In the genomic region with DNA sequence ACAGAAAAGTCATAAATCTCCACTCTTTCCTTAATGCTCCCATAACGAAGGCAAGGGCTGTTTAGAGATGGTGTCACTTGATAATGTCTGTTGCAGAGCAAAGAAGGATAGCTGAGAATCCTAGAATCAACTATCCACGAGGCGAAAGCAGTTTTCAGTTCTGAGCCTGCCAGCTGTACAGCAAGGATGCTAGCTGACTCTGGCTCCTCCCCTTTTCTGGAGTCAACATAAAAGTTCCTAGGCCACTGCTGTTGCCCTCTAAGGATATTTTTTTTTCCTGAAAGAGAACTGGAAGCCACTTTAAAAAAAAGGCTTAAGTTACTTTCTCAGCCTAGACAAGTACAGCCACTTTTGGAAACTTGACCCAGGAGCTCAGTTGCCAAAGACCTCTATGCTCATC, we compare ENCODE assay signal across 9 mouse cellular contexts.
DNase-seq lines count a peak whose midpoint lies in the region; ATAC-seq and TF ChIP-seq lines count a peak whose summit lies in the region.
"Had no signal": no experiment of that assay in that cellular context is flagged by ENCODE, and none has a peak within 500 bp of the region (broad histone marks: within the 10 kb centered on the region; RNA-seq: fewer than 3 reads in every experiment).

No protein-coding gene starts in this region.

- H3K4me3 ChIP-seq in gastrocnemius, adult 2 months = peak overlapping the region; percentile 13; the same call in 1 of the 2 replicates
- no peak overlapping the region for H3K4me3 ChIP-seq in kidney, embryonic 16.5 days (ENCODE audit: low read length)
- H3K4me3 ChIP-seq in stomach, embryonic 15.5 days (replicated peaks) = no peak overlapping the region
- no peak overlapping the region for H3K4me3 ChIP-seq in stomach, postnatal 0 days (ENCODE audit: low read depth, low read length)
- no peak overlapping the region for H3K4me3 ChIP-seq in stomach, embryonic 16.5 days (replicated peaks; ENCODE audit: low read length)
- H3K4me3 ChIP-seq: forebrain, embryonic 13.5 days had no signal

- peaks cover 11% of the 10 kb centered on the region; the same call in 1 of the 2 replicates for H3K4me1 ChIP-seq in kidney, embryonic 16.5 days (ENCODE audit: insufficient read depth, low read length)
- peaks cover 10% of the 10 kb centered on the region; the same call in 1 of the 2 replicates for H3K4me1 ChIP-seq in stomach, embryonic 15.5 days
- no peaks in the 10 kb centered on the region for H3K4me1 ChIP-seq in stomach, postnatal 0 days (replicated peaks; ENCODE audit: control insufficient read depth, insufficient read depth)
- peaks cover 11% of the 10 kb centered on the region; the same call in 1 of the 2 replicates for H3K4me1 ChIP-seq in stomach, embryonic 16.5 days (ENCODE audit: control insufficient read depth, insufficient read depth, low read length)

- no peak for TF ChIP-seq EP300 in stomach, postnatal 0 days (optimal IDR thresholded peaks at IDR 0.05)

- intact Hi-C loops in gastrocnemius, adult 2 months (cut with DNase I) = loop anchor here (2.0 to 5.0 kb wide), 4 partner anchors 56 to 261 kb away; no protein-coding TSS in a partner anchor

- no peaks in the 10 kb centered on the region for H3K36me3 ChIP-seq in kidney, embryonic 16.5 days (ENCODE audit: insufficient read depth, low read length)
- H3K36me3 ChIP-seq in stomach, embryonic 15.5 days = no peaks in the 10 kb centered on the region
- no peaks in the 10 kb centered on the region for H3K36me3 ChIP-seq in stomach, postnatal 0 days (ENCODE audit: control insufficient read depth, insufficient read depth, low read length)
- no peaks in the 10 kb centered on the region for H3K36me3 ChIP-seq in stomach, embryonic 16.5 days (ENCODE audit: control insufficient read depth, insufficient read depth, low read length)

- no peaks in the 10 kb centered on the region for H3K27me3 ChIP-seq in kidney, embryonic 16.5 days (ENCODE audit: insufficient read depth, low read length)
- H3K27me3 ChIP-seq in stomach, embryonic 15.5 days (replicated peaks) = no peaks in the 10 kb centered on the region
- H3K27me3 ChIP-seq in stomach, postnatal 0 days (ENCODE audit: control insufficient read depth, insufficient read depth, low read length) = no peaks in the 10 kb centered on the region
- H3K27me3 ChIP-seq in stomach, embryonic 16.5 days (ENCODE audit: control insufficient read depth, insufficient read depth, low read length) = no peaks in the 10 kb centered on the region
- H3K27me3 ChIP-seq: forebrain, embryonic 13.5 days had no signal

- H3K27ac ChIP-seq in gastrocnemius, adult 2 months = peak overlapping the region; percentile 63
- no peak overlapping the region for H3K27ac ChIP-seq in kidney, embryonic 16.5 days (ENCODE audit: low read length)
- peak overlapping the region; percentile 57; the same call in 1 of the 2 replicates for H3K27ac ChIP-seq in stomach, embryonic 15.5 days
- no peak overlapping the region for H3K27ac ChIP-seq in stomach, postnatal 0 days (replicated peaks)
- H3K27ac ChIP-seq in stomach, embryonic 16.5 days (ENCODE audit: low read length) = no peak overlapping the region
- H3K27ac ChIP-seq: forebrain, embryonic 13.5 days had no signal

- no peak for TF ChIP-seq CTCF in gastrocnemius, adult 2 months (IDR thresholded peaks at IDR 0.05)
- no peak for TF ChIP-seq CTCF in stomach, postnatal 0 days (IDR thresholded peaks at IDR 0.05; ENCODE audit: low read depth)

- peak overlapping the region; percentile 16; the same call in 1 of the 2 replicates for H3K4me2 ChIP-seq in kidney, embryonic 16.5 days (replicated peaks; ENCODE audit: low read depth, low read length)
- H3K4me2 ChIP-seq in stomach, embryonic 15.5 days = no peak overlapping the region
- no peak overlapping the region for H3K4me2 ChIP-seq in stomach, postnatal 0 days (replicated peaks; ENCODE audit: low read depth)
- H3K4me2 ChIP-seq in stomach, embryonic 16.5 days (ENCODE audit: low read depth, low read length) = peak overlapping the region; percentile 28; the same call in 1 of the 2 replicates
- H3K4me2 ChIP-seq: forebrain, embryonic 13.5 days had no signal

- H3K9ac ChIP-seq in kidney, embryonic 16.5 days (replicated peaks; ENCODE audit: low read length) = no peak overlapping the region
- H3K9ac ChIP-seq in stomach, embryonic 15.5 days = no peak overlapping the region
- no peak overlapping the region for H3K9ac ChIP-seq in stomach, postnatal 0 days (ENCODE audit: low read length)
- no peak overlapping the region for H3K9ac ChIP-seq in stomach, embryonic 16.5 days (ENCODE audit: low read length)
- H3K9ac ChIP-seq: forebrain, embryonic 13.5 days had no signal

- ATAC-seq in kidney, embryonic 16.5 days (ENCODE audit: low FRiP score, low TSS enrichment) = no peak
- ATAC-seq in stomach, embryonic 15.5 days (ENCODE audit: insufficient read depth, low FRiP score, low read depth) = no peak
- no peak for ATAC-seq in stomach, postnatal 0 days (ENCODE audit: low FRiP score, low TSS enrichment)
- ATAC-seq in stomach, embryonic 16.5 days (ENCODE audit: insufficient read depth, low FRiP score) = no peak
- ATAC-seq: forebrain, embryonic 13.5 days had no signal

- no peak for DNase-seq in gastrocnemius, adult 2 months
- DNase-seq in gastrocnemius, adult 8-10 months (ENCODE audit: low spot score in 2 of 2) = no peak
- no peak for DNase-seq in kidney, adult 9 months
- no peak for DNase-seq in stomach, postnatal 0 days (ENCODE audit: low spot score)
- DNase-seq in T-cell, adult 2 months (ENCODE audit: low spot score) = no peak

- H3K9me3 ChIP-seq in kidney, embryonic 16.5 days (ENCODE audit: low read length) = no peaks in the 10 kb centered on the region
- H3K9me3 ChIP-seq in stomach, embryonic 15.5 days = no peaks in the 10 kb centered on the region
- no peaks in the 10 kb centered on the region for H3K9me3 ChIP-seq in stomach, postnatal 0 days (ENCODE audit: control insufficient read depth, low read length)
- no peaks in the 10 kb centered on the region for H3K9me3 ChIP-seq in stomach, embryonic 16.5 days (replicated peaks; ENCODE audit: control insufficient read depth, low read length)
- H3K9me3 ChIP-seq: forebrain, embryonic 13.5 days had no signal

- WGBS in kidney, embryonic 16.5 days = 10% methylated on average over 3 of the region's 3 CpGs
- 27% methylated on average over 3 of the region's 3 CpGs for WGBS in stomach, embryonic 15.5 days
- WGBS in stomach, postnatal 0 days = 23% methylated on average over 3 of the region's 3 CpGs
- 14% methylated on average over 3 of the region's 3 CpGs for WGBS in stomach, embryonic 16.5 days

Comparison
In these comparisons a context has a peak if more than half of its experiments do, and no peak if none do; other contexts are left out.
1. H3K27ac ChIP-seq: peak in gastrocnemius, adult 2 months (single experiment) and stomach, embryonic 15.5 days (single experiment); none in kidney, embryonic 16.5 days (single experiment), stomach, postnatal 0 days (single experiment) and stomach, embryonic 16.5 days (single experiment).
2. H3K4me2 ChIP-seq: peak in kidney, embryonic 16.5 days (single experiment) and stomach, embryonic 16.5 days (single experiment); none in stomach, embryonic 15.5 days (single experiment) and stomach, postnatal 0 days (single experiment).